Mouse (Mus musculus): ENCODE results near the gene Ash1l. TPM values are rescaled to one million over a fixed set of nuclear protein-coding genes. Genes with fewer than 3 reads are reported as not detected.

The Ash1l gene
- polyA plus RNA-seq, 1 experiment = 3.9 TPM

GRCm38 (mm10) chr3:88939071-88939470 lies 11.4 kb upstream of the Ash1l start:
- Histone ChIP-seq H3K4me3 (ENCODE audit: low read depth, low read length) (no peak overlapping the region), H3K4me1 (ENCODE audit: control insufficient read depth, insufficient read depth, insufficient read length, low read length) (no peaks in the 10 kb centered on the region), H3K27ac (ENCODE audit: insufficient read depth, low read depth, low read length) (no peak overlapping the region), H3K27me3 (ENCODE audit: control insufficient read depth, insufficient read depth, low read length) (no peaks in the 10 kb centered on the region), H3K36me3 (ENCODE audit: control insufficient read depth, insufficient read depth, low read length) (peaks cover 30% of the 10 kb centered on the region)
- 97% methylated on average over 10 of the region's 10 CpGs for WGBS
- TF ChIP-seq POLR2A (IDR thresholded peaks at IDR 0.05; ENCODE audit: low read depth, low read length) (no peak), CTCF (IDR thresholded peaks at IDR 0.05; ENCODE audit: extremely low read depth, insufficient read length, insufficient replicate concordance, low read depth, low read length) (no peak)

- Histone ChIP-seq H3K27ac (ENCODE audit: insufficient read depth, low read depth, low read length) (no peak overlapping the region), H3K27me3 (ENCODE audit: control insufficient read depth, insufficient read depth, low read length) (no peaks in the 10 kb centered on the region), H3K4me3 (ENCODE audit: low read depth, low read length) (no peak overlapping the region), H3K36me3 (ENCODE audit: control insufficient read depth, insufficient read depth, low read length) (peaks cover 24% of the 10 kb centered on the region), H3K4me1 (ENCODE audit: control insufficient read depth, insufficient read depth, insufficient read length, low read length) (no peaks in the 10 kb centered on the region)
- WGBS = 68% methylated on average over 3 of the region's 3 CpGs
- TF ChIP-seq POLR2A (IDR thresholded peaks at IDR 0.05; ENCODE audit: low read depth, low read length) = no peak
- no peak for TF ChIP-seq CTCF (IDR thresholded peaks at IDR 0.05; ENCODE audit: extremely low read depth, insufficient read length, insufficient replicate concordance, low read depth, low read length)
Measured at GRCm38 (mm10) chr3:88939749-88940148, 10.7 kb upstream of the Ash1l start.

DNA sequence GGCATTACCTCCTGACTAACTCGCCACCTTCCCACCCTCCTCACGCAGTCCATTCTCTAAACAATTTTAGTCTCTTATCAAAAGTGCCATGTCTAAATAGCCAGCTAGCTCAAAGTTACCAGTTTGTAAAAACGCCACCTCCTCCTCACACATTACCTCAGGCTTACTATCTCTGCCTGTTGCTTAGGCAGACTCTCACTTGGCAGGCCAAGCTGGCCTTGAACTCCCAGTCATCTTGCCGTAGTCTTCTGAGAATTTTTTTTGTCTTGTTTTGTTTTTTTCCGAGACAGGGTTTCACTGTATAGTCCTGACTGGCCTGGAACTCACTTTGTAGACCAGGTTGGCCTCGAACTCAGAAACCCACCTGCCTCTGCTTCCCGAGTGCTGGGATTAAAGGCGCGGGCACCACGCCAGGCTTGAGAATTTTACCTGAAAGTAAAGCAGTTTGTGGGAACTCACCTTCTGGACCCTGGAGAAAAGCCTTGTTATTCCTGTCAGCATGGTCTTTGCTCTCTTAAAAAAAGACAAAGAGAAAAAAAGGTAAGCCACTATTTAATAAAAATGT lies 8.0 kb upstream of the Ash1l start:
- Histone ChIP-seq H3K4me3 (ENCODE audit: low read depth, low read length) (no peak overlapping the region), H3K4me1 (ENCODE audit: control insufficient read depth, insufficient read depth, insufficient read length, low read length) (no peaks in the 10 kb centered on the region), H3K27ac (ENCODE audit: insufficient read depth, low read depth, low read length) (no peak overlapping the region), H3K27me3 (ENCODE audit: control insufficient read depth, insufficient read depth, low read length) (no peaks in the 10 kb centered on the region), H3K36me3 (ENCODE audit: control insufficient read depth, insufficient read depth, low read length) (peaks cover 17% of the 10 kb centered on the region)
- TF ChIP-seq CTCF (IDR thresholded peaks at IDR 0.05; ENCODE audit: extremely low read depth, insufficient read length, insufficient replicate concordance, low read depth, low read length) (no peak), POLR2A (IDR thresholded peaks at IDR 0.05; ENCODE audit: low read depth, low read length) (no peak)
- 91% methylated on average over 10 of the region's 10 CpGs for WGBS

- 91% methylated on average over 4 of the region's 4 CpGs for WGBS
- no peaks in the 10 kb centered on the region for H3K4me1 ChIP-seq (ENCODE audit: control insufficient read depth, insufficient read depth, insufficient read length, low read length)
Measured at GRCm38 (mm10) chr3:88944109-88944508, 6.3 kb upstream of the Ash1l start.

DNA sequence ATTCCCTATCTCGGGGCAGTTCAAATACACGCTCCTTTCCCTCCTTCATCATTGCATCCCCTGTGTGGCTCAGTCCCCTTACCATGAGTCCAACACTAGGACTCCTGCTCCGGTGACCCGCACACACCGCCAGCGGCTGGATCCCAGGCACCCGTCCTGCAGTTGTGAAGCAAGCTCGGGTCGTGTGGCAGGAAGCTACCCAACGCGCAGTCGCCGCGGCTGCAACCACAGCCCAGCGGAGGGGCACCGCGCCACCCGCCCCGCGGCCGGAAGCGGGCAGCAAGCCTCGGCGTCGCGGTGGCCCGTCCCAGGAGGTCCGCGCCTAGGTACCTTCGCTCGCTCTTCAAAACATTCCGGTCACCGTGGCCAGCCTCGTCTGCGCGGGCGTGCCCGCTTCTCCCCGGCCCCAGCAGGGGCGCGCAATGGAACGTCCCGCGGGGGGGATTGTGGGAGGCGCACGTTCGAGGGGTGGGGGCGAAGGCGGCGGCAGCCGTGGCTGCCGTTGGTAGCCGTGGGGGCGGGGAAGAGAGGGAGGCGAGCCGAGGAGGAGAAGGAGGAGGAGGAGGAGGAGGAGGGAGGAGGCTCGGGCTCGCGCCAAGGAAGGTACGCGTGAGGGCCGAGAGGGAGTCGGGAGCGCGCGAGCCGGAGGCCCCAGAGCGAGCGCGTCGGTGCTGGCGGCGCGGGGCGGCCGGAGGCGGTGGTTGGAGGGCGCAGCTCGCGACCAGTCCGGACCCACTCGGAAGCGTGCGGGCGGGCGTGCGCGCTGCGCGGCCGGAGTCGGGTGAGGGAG lies 441 bp upstream of the Ash1l start:
- Histone ChIP-seq H3K4me1 (ENCODE audit: control insufficient read depth, insufficient read depth, insufficient read length, low read length) (no peaks in the 10 kb centered on the region), H3K27me3 (ENCODE audit: control insufficient read depth, insufficient read depth, low read length) (no peaks in the 10 kb centered on the region), H3K27ac (ENCODE audit: insufficient read depth, low read depth, low read length) (peak overlapping the region; percentile 89), H3K4me3 (ENCODE audit: low read depth, low read length) (peak overlapping the region; percentile 88), H3K36me3 (ENCODE audit: control insufficient read depth, insufficient read depth, low read length) (no peaks in the 10 kb centered on the region)
- peak; percentile 45 for TF ChIP-seq POLR2A (IDR thresholded peaks at IDR 0.05; ENCODE audit: low read depth, low read length)
- no peak for TF ChIP-seq CTCF (IDR thresholded peaks at IDR 0.05; ENCODE audit: extremely low read depth, insufficient read length, insufficient replicate concordance, low read depth, low read length)
- 1% methylated on average over 64 of the region's 92 CpGs for WGBS

More at GRCm38 (mm10) chr3:88944109-88944508, 6.3 kb upstream of the Ash1l start:
- TF ChIP-seq CTCF (IDR thresholded peaks at IDR 0.05; ENCODE audit: extremely low read depth, insufficient read length, insufficient replicate concordance, low read depth, low read length) (no peak), POLR2A (IDR thresholded peaks at IDR 0.05; ENCODE audit: low read depth, low read length) (no peak)
- Histone ChIP-seq H3K27ac (ENCODE audit: insufficient read depth, low read depth, low read length) (no peak overlapping the region), H3K36me3 (ENCODE audit: control insufficient read depth, insufficient read depth, low read length) (peaks cover 17% of the 10 kb centered on the region), H3K4me3 (ENCODE audit: low read depth, low read length) (no peak overlapping the region), H3K27me3 (ENCODE audit: control insufficient read depth, insufficient read depth, low read length) (no peaks in the 10 kb centered on the region)

GRCm38 (mm10) chr3:88951327-88951800 lies 942 bp downstream of the Ash1l start:
- Histone ChIP-seq H3K4me3 (ENCODE audit: low read depth, low read length) (peak overlapping the region; percentile 88), H3K4me1 (ENCODE audit: control insufficient read depth, insufficient read depth, insufficient read length, low read length) (no peaks in the 10 kb centered on the region), H3K36me3 (ENCODE audit: control insufficient read depth, insufficient read depth, low read length) (no peaks in the 10 kb centered on the region), H3K27ac (ENCODE audit: insufficient read depth, low read depth, low read length) (peak overlapping the region; percentile 98), H3K27me3 (ENCODE audit: control insufficient read depth, insufficient read depth, low read length) (no peaks in the 10 kb centered on the region)
- under 1% methylated on average over 5 of the region's 5 CpGs for WGBS
- no peak for TF ChIP-seq CTCF (IDR thresholded peaks at IDR 0.05; ENCODE audit: extremely low read depth, insufficient read length, insufficient replicate concordance, low read depth, low read length)
- no peak for TF ChIP-seq POLR2A (IDR thresholded peaks at IDR 0.05; ENCODE audit: low read depth, low read length)

DNA sequence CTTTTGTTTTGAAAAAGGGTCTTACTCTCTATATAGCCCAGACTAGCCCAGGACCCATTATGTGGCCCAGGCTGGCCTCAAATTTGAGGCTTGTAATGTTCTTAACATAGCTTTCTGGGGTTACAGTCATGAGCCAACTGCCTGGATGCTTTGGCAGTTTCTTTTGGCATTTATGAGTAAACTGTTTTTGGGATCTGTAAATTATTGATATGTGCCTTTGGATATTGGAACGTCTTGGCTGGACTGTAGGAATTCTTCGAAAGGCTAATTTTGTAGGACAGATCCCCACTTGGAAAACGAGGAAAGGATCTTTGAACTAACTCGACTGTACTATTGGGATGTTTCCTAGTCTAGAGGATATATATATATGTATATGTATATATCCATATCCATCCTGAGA lies 2.8 kb downstream of the Ash1l start:
- H3K36me3 ChIP-seq (ENCODE audit: control insufficient read depth, insufficient read depth, low read length) = no peaks in the 10 kb centered on the region
- 46% methylated on average over 4 of the region's 4 CpGs for WGBS
- H3K27ac ChIP-seq (ENCODE audit: insufficient read depth, low read depth, low read length) = no peak overlapping the region
- H3K4me1 ChIP-seq (ENCODE audit: control insufficient read depth, insufficient read depth, insufficient read length, low read length) = no peaks in the 10 kb centered on the region
- no peak overlapping the region for H3K4me3 ChIP-seq (ENCODE audit: low read depth, low read length)
- TF ChIP-seq POLR2A (IDR thresholded peaks at IDR 0.05; ENCODE audit: low read depth, low read length) (no peak), CTCF (IDR thresholded peaks at IDR 0.05; ENCODE audit: extremely low read depth, insufficient read length, insufficient replicate concordance, low read depth, low read length) (no peak)
- no peaks in the 10 kb centered on the region for H3K27me3 ChIP-seq (ENCODE audit: control insufficient read depth, insufficient read depth, low read length)
